Mouse (Mus musculus): Measurements from ENCODE around the gene Cdk17. TPM values are rescaled to one million over a fixed set of nuclear protein-coding genes. Genes with fewer than 3 reads are reported as not detected.

Gene Cdk17
- polyA plus RNA-seq, 1 experiment = 9.5 TPM

DNA sequence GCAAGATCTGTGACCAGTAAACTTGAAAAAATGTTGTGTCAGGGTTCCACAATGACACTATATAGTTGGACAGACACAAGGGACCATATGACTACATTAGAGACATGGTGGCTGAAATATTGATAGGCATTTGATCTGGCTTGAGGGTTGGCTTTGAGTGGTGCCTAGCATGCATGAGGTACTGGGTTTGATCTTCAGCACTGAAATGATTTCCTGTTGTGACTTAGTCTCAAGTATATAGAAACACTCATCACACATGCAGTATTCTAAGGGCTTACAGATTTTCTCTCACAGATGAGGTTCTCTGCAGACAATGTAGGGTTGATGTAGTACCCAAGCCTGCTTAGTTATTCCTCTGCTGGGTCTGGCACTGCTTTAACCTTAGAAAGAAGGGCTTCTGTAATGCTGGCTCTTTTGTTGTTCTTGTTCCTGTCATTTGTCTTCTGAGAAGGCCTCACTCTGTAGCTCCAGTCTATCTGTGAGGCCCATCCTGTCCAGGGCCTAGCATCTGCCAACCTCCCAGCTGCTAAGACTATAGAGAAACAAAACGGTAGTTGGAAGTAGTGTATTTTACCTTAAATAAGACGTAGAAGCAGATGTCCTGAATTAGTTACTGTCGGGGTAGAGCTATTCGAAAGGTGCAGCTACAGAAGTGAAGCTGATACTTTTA lies 44.7 kb downstream of the Cdk17 start:
- Histone ChIP-seq H3K4me3 (ENCODE audit: insufficient read depth, low read depth, low read length) (no peak overlapping the region), H3K36me3 (ENCODE audit: control insufficient read depth, insufficient read depth, low read length) (no peaks in the 10 kb centered on the region), H3K27ac (ENCODE audit: insufficient read depth, low read depth, low read length) (no peak overlapping the region), H3K27me3 (replicated peaks; ENCODE audit: control insufficient read depth, insufficient read depth, low read length) (no peaks in the 10 kb centered on the region), H3K4me1 (ENCODE audit: control insufficient read depth, insufficient read depth, low read length) (peaks cover 8% of the 10 kb centered on the region; the same call in 1 of the 2 replicates)
- TF ChIP-seq CTCF (conservative IDR thresholded peaks at IDR 0.05; ENCODE audit: insufficient read depth, insufficient read length, low read depth, low read length) (no peak), POLR2A (IDR thresholded peaks at IDR 0.05; ENCODE audit: low read depth, low read length) (no peak)
- 90% methylated on average over 4 of the region's 4 CpGs for WGBS
- DNase-seq = no peak

DNA sequence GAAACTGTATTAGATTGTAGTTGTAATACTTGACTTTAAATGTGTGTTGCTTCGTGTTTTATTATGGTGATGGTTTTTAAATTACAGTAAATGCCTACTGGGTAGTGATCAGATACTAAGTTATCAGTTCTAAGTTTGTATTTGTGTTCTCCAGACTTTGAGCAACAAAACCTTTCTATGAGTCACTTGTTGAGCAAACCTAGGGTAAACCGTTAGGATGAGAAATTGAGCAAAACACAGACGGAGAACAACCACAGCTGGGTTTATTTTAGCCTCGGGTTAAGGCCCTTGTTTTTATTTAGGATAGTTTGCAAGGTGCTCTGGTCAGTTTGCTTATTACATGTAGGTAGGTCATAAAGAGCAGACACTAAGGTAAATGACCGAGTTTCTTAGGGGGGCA lies 46.5 kb downstream of the Cdk17 start:
- TF ChIP-seq POLR2A (IDR thresholded peaks at IDR 0.05; ENCODE audit: low read depth, low read length) = no peak
- no peak for TF ChIP-seq CTCF (conservative IDR thresholded peaks at IDR 0.05; ENCODE audit: insufficient read depth, insufficient read length, low read depth, low read length)
- no peak for DNase-seq
- 78% methylated on average over 5 of the region's 5 CpGs for WGBS
- no peaks in the 10 kb centered on the region for H3K27me3 ChIP-seq (replicated peaks; ENCODE audit: control insufficient read depth, insufficient read depth, low read length)
- H3K4me3 ChIP-seq (ENCODE audit: insufficient read depth, low read depth, low read length) = no peak overlapping the region
- H3K27ac ChIP-seq (ENCODE audit: insufficient read depth, low read depth, low read length) = no peak overlapping the region
- no peaks in the 10 kb centered on the region for H3K36me3 ChIP-seq (ENCODE audit: control insufficient read depth, insufficient read depth, low read length)
- peaks cover 5% of the 10 kb centered on the region; the same call in 1 of the 2 replicates for H3K4me1 ChIP-seq (ENCODE audit: control insufficient read depth, insufficient read depth, low read length)

DNA sequence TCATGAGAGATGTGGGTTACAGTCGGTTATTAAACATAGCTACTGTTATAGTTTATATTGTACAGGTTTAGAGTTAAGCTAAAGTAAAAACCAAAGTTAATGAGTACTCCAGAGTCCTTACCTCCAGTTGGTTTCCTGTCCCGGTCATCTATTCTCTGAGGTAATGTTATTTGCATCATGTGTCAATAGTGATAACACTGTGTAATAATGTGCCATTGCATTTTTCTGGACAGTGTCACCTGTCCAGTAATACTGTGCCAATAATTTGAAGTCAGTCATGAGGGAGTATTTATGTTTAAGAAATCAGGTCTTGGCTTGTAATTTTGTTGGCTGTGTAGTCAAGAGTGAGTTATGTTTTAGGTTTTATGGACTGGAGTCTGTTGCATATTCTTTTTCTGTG lies 52.0 kb downstream of the Cdk17 start:
- 55% methylated on average over 2 of the region's 2 CpGs for WGBS
- DNase-seq = no peak
- Histone ChIP-seq H3K4me3 (ENCODE audit: insufficient read depth, low read depth, low read length) (no peak overlapping the region), H3K36me3 (ENCODE audit: control insufficient read depth, insufficient read depth, low read length) (no peaks in the 10 kb centered on the region; the same call in 1 of the 2 replicates), H3K27me3 (replicated peaks; ENCODE audit: control insufficient read depth, insufficient read depth, low read length) (no peaks in the 10 kb centered on the region), H3K27ac (ENCODE audit: insufficient read depth, low read depth, low read length) (no peak overlapping the region), H3K4me1 (ENCODE audit: control insufficient read depth, insufficient read depth, low read length) (peaks cover 12% of the 10 kb centered on the region)
- TF ChIP-seq POLR2A (IDR thresholded peaks at IDR 0.05; ENCODE audit: low read depth, low read length) (no peak), CTCF (conservative IDR thresholded peaks at IDR 0.05; ENCODE audit: insufficient read depth, insufficient read length, low read depth, low read length) (no peak)

DNA sequence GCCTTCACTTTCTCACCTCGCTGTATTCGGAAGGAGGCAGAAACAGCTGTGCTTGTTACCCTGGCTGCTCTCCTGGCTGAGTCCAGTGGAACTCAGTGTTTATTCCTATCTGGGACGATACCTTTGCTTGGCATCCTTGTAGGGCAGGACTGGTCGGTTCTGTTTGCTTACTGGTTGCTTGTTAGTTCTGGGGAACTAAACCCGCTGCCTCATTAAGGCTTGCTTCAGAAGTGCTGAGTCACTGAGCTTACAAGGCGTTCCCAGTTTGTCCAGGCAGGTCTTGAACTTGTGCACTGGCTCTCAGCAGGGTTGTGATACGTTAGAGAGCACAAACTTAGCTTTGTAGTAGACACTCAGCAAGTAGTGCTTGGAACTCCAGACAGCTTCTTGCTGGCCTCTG lies 52.7 kb downstream of the Cdk17 start:
- Histone ChIP-seq H3K4me3 (ENCODE audit: insufficient read depth, low read depth, low read length) (no peak overlapping the region), H3K27me3 (replicated peaks; ENCODE audit: control insufficient read depth, insufficient read depth, low read length) (no peaks in the 10 kb centered on the region), H3K27ac (ENCODE audit: insufficient read depth, low read depth, low read length) (peak overlapping the region; percentile 0; the same call in 1 of the 2 replicates), H3K36me3 (ENCODE audit: control insufficient read depth, insufficient read depth, low read length) (no peaks in the 10 kb centered on the region; the same call in 1 of the 2 replicates), H3K4me1 (ENCODE audit: control insufficient read depth, insufficient read depth, low read length) (peaks cover 12% of the 10 kb centered on the region)
- TF ChIP-seq CTCF (conservative IDR thresholded peaks at IDR 0.05; ENCODE audit: insufficient read depth, insufficient read length, low read depth, low read length) (no peak), POLR2A (IDR thresholded peaks at IDR 0.05; ENCODE audit: low read depth, low read length) (no peak)
- no peak for DNase-seq
- 73% methylated on average over 7 of the region's 7 CpGs for WGBS

DNA sequence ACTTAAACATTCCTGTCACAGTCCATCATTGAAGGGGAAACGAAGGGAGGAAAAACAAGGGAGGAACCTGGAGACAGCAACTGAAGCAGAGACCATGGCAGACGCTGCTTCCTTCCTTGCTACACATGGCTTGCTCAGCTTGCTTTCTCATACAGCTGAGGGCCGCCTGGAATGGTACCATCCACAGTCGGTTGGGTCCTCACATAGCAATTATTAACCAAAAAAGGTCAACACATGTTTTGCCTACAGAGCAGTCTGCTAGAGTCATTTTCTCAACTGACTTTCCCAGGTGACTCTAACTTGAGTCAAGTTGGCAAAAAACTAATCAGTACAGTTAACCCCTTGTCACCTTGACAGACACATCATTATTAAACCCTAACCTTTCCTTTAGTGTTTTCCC lies 53.6 kb downstream of the Cdk17 start:
- DNase-seq = peak; percentile 85
- Histone ChIP-seq H3K36me3 (ENCODE audit: control insufficient read depth, insufficient read depth, low read length) (no peaks in the 10 kb centered on the region; the same call in 1 of the 2 replicates), H3K4me3 (ENCODE audit: insufficient read depth, low read depth, low read length) (no peak overlapping the region), H3K4me1 (ENCODE audit: control insufficient read depth, insufficient read depth, low read length) (peaks cover 12% of the 10 kb centered on the region), H3K27me3 (replicated peaks; ENCODE audit: control insufficient read depth, insufficient read depth, low read length) (no peaks in the 10 kb centered on the region), H3K27ac (ENCODE audit: insufficient read depth, low read depth, low read length) (peak overlapping the region; percentile 32; the same call in 1 of the 2 replicates)
- WGBS = 24% methylated on average over 4 of the region's 4 CpGs
- TF ChIP-seq CTCF (conservative IDR thresholded peaks at IDR 0.05; ENCODE audit: insufficient read depth, insufficient read length, low read depth, low read length) (no peak), POLR2A (IDR thresholded peaks at IDR 0.05; ENCODE audit: low read depth, low read length) (no peak)

DNA sequence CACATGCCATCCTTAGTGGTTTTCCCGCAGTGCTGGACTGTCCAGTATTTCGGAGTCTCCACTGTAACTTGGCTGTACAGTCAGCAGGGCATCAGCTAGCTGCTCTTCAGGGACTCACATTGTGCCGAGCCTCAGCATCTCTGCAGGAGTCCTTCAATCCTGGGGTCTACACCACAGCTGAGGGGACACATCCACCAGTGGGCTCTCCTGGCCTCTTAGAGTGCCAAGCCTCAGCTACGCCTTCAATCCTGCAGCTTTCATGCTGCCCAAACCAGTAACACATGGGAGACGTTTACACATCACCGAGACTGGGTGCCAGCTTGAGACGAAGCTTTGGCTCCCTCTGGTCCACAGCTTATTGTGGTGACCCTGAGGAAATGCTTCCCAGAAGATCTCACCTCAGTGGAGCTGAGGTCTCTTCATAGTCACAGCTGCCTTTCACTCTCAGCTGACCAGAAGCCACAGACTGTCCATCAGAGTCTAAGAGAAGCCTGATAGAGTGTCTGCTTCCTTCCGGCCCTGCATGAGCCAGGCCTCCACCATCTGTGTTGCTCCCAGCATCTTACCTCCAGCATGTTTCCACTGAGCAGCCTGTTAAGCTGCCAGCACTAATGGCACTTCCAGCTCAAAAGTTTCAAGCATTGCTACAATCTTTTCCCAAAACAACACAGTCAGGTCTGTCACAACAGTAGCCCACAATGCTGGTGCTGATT lies 54.5 kb downstream of the Cdk17 start:
- Histone ChIP-seq H3K4me3 (ENCODE audit: insufficient read depth, low read depth, low read length) (no peak overlapping the region), H3K36me3 (ENCODE audit: control insufficient read depth, insufficient read depth, low read length) (no peaks in the 10 kb centered on the region; the same call in 1 of the 2 replicates), H3K4me1 (ENCODE audit: control insufficient read depth, insufficient read depth, low read length) (peaks cover 12% of the 10 kb centered on the region), H3K27ac (ENCODE audit: insufficient read depth, low read depth, low read length) (no peak overlapping the region), H3K27me3 (replicated peaks; ENCODE audit: control insufficient read depth, insufficient read depth, low read length) (no peaks in the 10 kb centered on the region)
- TF ChIP-seq POLR2A (IDR thresholded peaks at IDR 0.05; ENCODE audit: low read depth, low read length) = no peak
- TF ChIP-seq CTCF (conservative IDR thresholded peaks at IDR 0.05; ENCODE audit: insufficient read depth, insufficient read length, low read depth, low read length) = no peak
- DNase-seq = no peak
- WGBS = 83% methylated on average over 8 of the region's 8 CpGs

DNA sequence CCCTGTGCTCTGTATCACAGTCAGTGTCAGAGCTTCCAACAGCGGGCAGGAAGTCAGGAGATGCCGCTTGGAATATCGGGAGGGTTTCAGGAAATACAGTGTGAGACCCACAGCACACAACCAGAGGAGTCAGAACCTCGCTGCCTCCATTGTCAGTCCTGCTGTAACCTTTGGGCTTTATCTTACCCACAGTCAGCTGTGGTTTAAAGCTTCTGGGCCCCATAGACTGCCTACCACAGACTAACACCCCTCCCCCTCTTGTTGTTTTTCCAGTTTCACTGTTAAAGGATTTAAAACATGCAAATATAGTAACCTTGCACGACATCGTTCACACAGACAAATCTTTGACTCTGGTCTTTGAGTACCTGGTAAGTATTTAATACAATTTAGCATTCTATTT lies 65.1 kb downstream of the Cdk17 start:
- TF ChIP-seq CTCF (conservative IDR thresholded peaks at IDR 0.05; ENCODE audit: insufficient read depth, insufficient read length, low read depth, low read length) (no peak), POLR2A (IDR thresholded peaks at IDR 0.05; ENCODE audit: low read depth, low read length) (no peak)
- 67% methylated on average over 6 of the region's 6 CpGs for WGBS
- Histone ChIP-seq H3K27ac (ENCODE audit: insufficient read depth, low read depth, low read length) (no peak overlapping the region), H3K4me3 (ENCODE audit: insufficient read depth, low read depth, low read length) (no peak overlapping the region), H3K36me3 (ENCODE audit: control insufficient read depth, insufficient read depth, low read length) (no peaks in the 10 kb centered on the region), H3K27me3 (replicated peaks; ENCODE audit: control insufficient read depth, insufficient read depth, low read length) (no peaks in the 10 kb centered on the region), H3K4me1 (ENCODE audit: control insufficient read depth, insufficient read depth, low read length) (no peaks in the 10 kb centered on the region)
- DNase-seq = no peak

Data from kidney, adult 2 months (tissue).